26 mouse cellular contexts compared by ENCODE assay signal in the genomic region with DNA sequence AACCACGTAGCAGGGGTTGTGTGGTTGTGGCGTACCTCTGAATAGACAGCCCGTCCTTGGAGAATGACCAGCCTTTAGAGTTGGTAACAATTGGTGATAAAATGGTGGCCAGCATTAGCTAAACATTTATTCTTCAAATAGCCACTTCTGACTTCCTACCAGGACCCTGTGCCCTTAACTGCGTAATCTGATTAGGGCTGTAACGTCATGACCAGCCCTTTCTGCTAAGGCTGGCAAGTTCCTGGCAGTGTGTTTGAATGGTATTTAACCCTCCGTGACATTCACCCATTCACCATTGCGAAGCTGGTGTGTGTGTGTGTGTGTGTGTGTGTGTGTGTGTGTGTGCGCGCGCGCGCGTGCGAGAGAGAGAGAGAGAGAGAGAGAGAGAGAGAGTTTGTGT.
A peak's percentile ranks its signal among the peaks of the same experiment; 100 is the strongest.
DNase-seq lines count a peak whose midpoint lies in the region; ATAC-seq and TF ChIP-seq lines count a peak whose summit lies in the region.
"Had no signal": no experiment of that assay in that cellular context is flagged by ENCODE, and none has a peak within 500 bp of the region (broad histone marks: within the 10 kb centered on the region; RNA-seq: fewer than 3 reads in every experiment).

No protein-coding gene starts in this region.

- no peak for TF ChIP-seq CTCF in gastrocnemius, adult 2 months (IDR thresholded peaks at IDR 0.05)
- no peak for TF ChIP-seq CTCF in intestine, postnatal 0 days (IDR thresholded peaks at IDR 0.05; ENCODE audit: low read depth)
- TF ChIP-seq CTCF in testis, adult 2 months (IDR thresholded peaks at IDR 0.05; ENCODE audit: control insufficient read depth, insufficient read depth, insufficient replicate concordance, low read depth, low read length), result no peak

- H3K27me3 ChIP-seq in intestine, embryonic 16.5 days (replicated peaks; ENCODE audit: control insufficient read depth, insufficient read depth, low read length), result no peaks in the 10 kb centered on the region
- H3K27me3 ChIP-seq in intestine, postnatal 0 days (replicated peaks; ENCODE audit: control insufficient read depth, insufficient read depth, low read length), result no peaks in the 10 kb centered on the region
- H3K27me3 ChIP-seq in testis, adult 2 months (ENCODE audit: control insufficient read depth, insufficient read depth, low read length), result no peaks in the 10 kb centered on the region
- H3K27me3 ChIP-seq: forebrain, embryonic 15.5 days; heart, embryonic 12.5 days; midbrain, embryonic 15.5 days; neural tube, embryonic 12.5 days; Patski had no signal

- H3K9me3 ChIP-seq in intestine, embryonic 16.5 days (ENCODE audit: control insufficient read depth, low read length), result no peaks in the 10 kb centered on the region
- no peaks in the 10 kb centered on the region for H3K9me3 ChIP-seq in intestine, postnatal 0 days (ENCODE audit: control insufficient read depth)
- H3K9me3 ChIP-seq: forebrain, embryonic 15.5 days; heart, embryonic 12.5 days; midbrain, embryonic 15.5 days; neural tube, embryonic 12.5 days had no signal

- peak overlapping the region; percentile 45 for H3K4me3 ChIP-seq in gastrocnemius, adult 2 months
- no peak overlapping the region for H3K4me3 ChIP-seq in intestine, embryonic 16.5 days (ENCODE audit: low read length)
- no peak overlapping the region for H3K4me3 ChIP-seq in intestine, postnatal 0 days (ENCODE audit: low read depth, low read length)
- no peak overlapping the region for H3K4me3 ChIP-seq in testis, adult 2 months (ENCODE audit: control insufficient read depth, low read depth, low read length)
- H3K4me3 ChIP-seq: forebrain, embryonic 15.5 days; heart, embryonic 12.5 days; midbrain, embryonic 15.5 days; neural tube, embryonic 12.5 days had no signal

- H3K36me3 ChIP-seq in intestine, embryonic 16.5 days (ENCODE audit: control insufficient read depth, insufficient read depth, low read length), result no peaks in the 10 kb centered on the region
- no peaks in the 10 kb centered on the region for H3K36me3 ChIP-seq in intestine, postnatal 0 days (ENCODE audit: control insufficient read depth, insufficient read depth)
- no peaks in the 10 kb centered on the region for H3K36me3 ChIP-seq in testis, adult 2 months (ENCODE audit: control insufficient read depth, insufficient read depth, low read length)
- H3K36me3 ChIP-seq: forebrain, embryonic 15.5 days; heart, embryonic 12.5 days; midbrain, embryonic 15.5 days; neural tube, embryonic 12.5 days had no signal

- H3K4me2 ChIP-seq in intestine, embryonic 16.5 days (ENCODE audit: low read depth, low read length), result no peak overlapping the region
- no peak overlapping the region for H3K4me2 ChIP-seq in intestine, postnatal 0 days (replicated peaks; ENCODE audit: low read depth)
- H3K4me2 ChIP-seq: forebrain, embryonic 15.5 days; heart, embryonic 12.5 days; midbrain, embryonic 15.5 days; neural tube, embryonic 12.5 days had no signal

- no peak for TF ChIP-seq POLR2A in testis, adult 2 months (IDR thresholded peaks at IDR 0.05; ENCODE audit: control insufficient read depth, low read depth, low read length)

- no peak overlapping the region for H3K9ac ChIP-seq in intestine, embryonic 16.5 days (ENCODE audit: low read depth, low read length)
- H3K9ac ChIP-seq in intestine, postnatal 0 days (ENCODE audit: low read depth, low read length), result no peak overlapping the region
- H3K9ac ChIP-seq: forebrain, embryonic 15.5 days; heart, embryonic 12.5 days; liver, embryonic 14.5 days; midbrain, embryonic 15.5 days; neural tube, embryonic 12.5 days had no signal

- 77% methylated on average over 14 of the region's 14 CpGs for WGBS in intestine, embryonic 16.5 days
- WGBS in intestine, postnatal 0 days, result 74% methylated on average over 14 of the region's 14 CpGs

- intact Hi-C loops in gastrocnemius, adult 2 months (cut with DNase I), result no loop called here

- peak overlapping the region; percentile 85 for H3K27ac ChIP-seq in gastrocnemius, adult 2 months
- H3K27ac ChIP-seq in intestine, embryonic 16.5 days (ENCODE audit: low read length), result 0 out of 2 replicates have a peak overlapping the region, but pooled peaks have one; percentile 84
- no peak overlapping the region for H3K27ac ChIP-seq in intestine, postnatal 0 days (ENCODE audit: low read depth, low read length)
- H3K27ac ChIP-seq in testis, adult 2 months (ENCODE audit: control insufficient read depth, insufficient read depth, low read depth, low read length), result peak overlapping the region; percentile 41; the same call in 1 of the 2 replicates
- H3K27ac ChIP-seq: forebrain, embryonic 15.5 days; kidney, postnatal 0 days; liver, embryonic 14.5 days; macrophage; midbrain, embryonic 15.5 days; neural tube, embryonic 12.5 days had no signal

- ATAC-seq in intestine, embryonic 16.5 days, result no peak
- ATAC-seq in intestine, postnatal 0 days, result no peak
- ATAC-seq: forebrain, embryonic 15.5 days; hindbrain, embryonic 16.5 days; midbrain, embryonic 15.5 days; Patski had no signal

- DNase-seq in gastrocnemius, adult 2 months, result peak; percentile 25
- no peak for DNase-seq in gastrocnemius, adult 18-20 months (ENCODE audit: low spot score)
- DNase-seq in testis, postnatal 14 days (ENCODE audit: low spot score), result no peak
- DNase-seq in left cerebral cortex, adult 9 months (ENCODE audit: low spot score in 2 of 2), result no peak
- DNase-seq: adrenal gland, postnatal 14 days; cerebellum, adult 11-12 months; cerebellum, postnatal 10 days; heart, postnatal 14 days; kidney, adult 8-10 months; kidney, postnatal 4 days; layer of hippocampus, adult 9-11 months; lung, adult 2 months; lung, postnatal 10 days; right cerebral cortex, postnatal 4 days had no signal

- peaks cover 52% of the 10 kb centered on the region for H3K4me1 ChIP-seq in intestine, embryonic 16.5 days (ENCODE audit: control insufficient read depth, insufficient read depth, low read length)
- H3K4me1 ChIP-seq in intestine, postnatal 0 days (replicated peaks; ENCODE audit: control insufficient read depth, insufficient read depth, low read length), result peaks cover 28% of the 10 kb centered on the region
- peaks cover 10% of the 10 kb centered on the region for H3K4me1 ChIP-seq in testis, adult 2 months (ENCODE audit: control insufficient read depth, insufficient read depth, low read length)
- H3K4me1 ChIP-seq: forebrain, embryonic 15.5 days; midbrain, embryonic 15.5 days had no signal
